Mouse (Mus musculus) kidney, adult 18-20 months (tissue): ENCODE measurements around the gene Ube2dnl1.

Experiments used
- DNase-seq: peaks from one replicate; pipeline ENCODE4 v3.0.0; 2021

Gene Ube2dnl1

GRCm38 (mm10) chrX:114904712-114905111 lies at the start of gene Ube2dnl1:
Gene Ube2dnl1, plus strand, starts transcription at chrX:114905012.
- DNase-seq: no peak

- no peak for DNase-seq
These were observed 9.3 kb upstream of the Ube2dnl1 start for GRCm38 (mm10) chrX:114895489-114895888.

GRCm38 (mm10) chrX:114897506-114897905 lies 7.3 kb upstream of the Ube2dnl1 start:
- DNase-seq: no peak

- no peak for DNase-seq
These were observed 1.4 kb upstream of the Ube2dnl1 start for GRCm38 (mm10) chrX:114903391-114903790.

- DNase-seq: no peak
These were observed 2.5 kb downstream of the Ube2dnl1 start, which contains the start of gene Ube2dnl2 for GRCm38 (mm10) chrX:114907282-114907681. Gene Ube2dnl2, plus strand, starts transcription at chrX:114907582.

GRCm38 (mm10) chrX:114955066-114955465 lies 50.3 kb downstream of the Ube2dnl1 start:
- no peak for DNase-seq
